Mouse (Mus musculus): ENCODE measurements around the gene Srp54c.
"Not testable (repeated sequence)": the region's sequence is repeated elsewhere in the genome, so short reads cannot be mapped to it uniquely, and the experiment has no call there.

Srp54c gene

DNA sequence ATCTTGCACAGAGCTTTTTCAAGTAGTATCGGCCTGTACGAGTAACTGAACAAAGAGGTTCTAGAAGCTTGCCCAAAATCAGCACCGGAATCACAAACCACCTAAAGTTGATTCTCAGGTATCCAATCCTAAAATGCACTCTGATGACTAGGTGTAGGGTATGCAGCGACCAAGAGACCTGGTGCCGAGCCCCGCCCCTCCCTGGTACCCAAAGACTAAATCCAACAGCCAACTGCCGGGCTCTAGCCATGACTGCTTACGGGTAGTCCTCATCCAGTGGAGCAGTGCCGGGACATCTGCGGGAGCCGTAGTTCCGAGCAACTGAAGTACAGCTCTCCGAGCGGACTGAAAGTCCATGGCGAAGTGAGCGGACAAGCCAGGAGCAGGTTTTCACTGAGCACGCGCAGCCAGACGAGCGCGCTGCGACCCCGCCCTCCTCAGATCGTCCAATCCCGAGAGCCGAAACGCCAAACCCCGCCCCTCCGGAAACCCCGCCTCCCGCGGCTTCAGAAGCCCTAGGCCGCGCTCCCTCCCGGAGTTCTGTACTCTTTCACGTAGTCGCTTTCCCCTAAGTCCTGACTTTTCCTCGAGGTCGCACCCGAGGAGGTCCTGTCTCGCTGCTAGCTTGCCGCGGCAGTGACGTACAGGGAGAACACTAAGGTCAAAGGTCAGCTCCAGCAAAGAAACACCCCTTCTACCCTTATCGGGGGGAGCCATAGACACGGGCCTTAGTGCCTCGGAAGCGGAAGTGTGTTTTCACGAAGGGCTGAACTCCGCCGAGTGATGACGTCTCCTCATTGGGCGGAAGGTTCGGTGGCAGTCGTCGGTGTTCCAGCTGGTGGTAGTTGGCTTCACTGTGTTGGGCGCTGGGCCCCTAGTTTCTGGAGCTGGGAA is at the start of gene Srp54c:
Srp54c (plus strand) TSS at position 543 of the 894 bp plus-strand sequence.
- not testable (repeated sequence) for DNase-seq (ENCODE audit: low read depth, low spot score)

DNA sequence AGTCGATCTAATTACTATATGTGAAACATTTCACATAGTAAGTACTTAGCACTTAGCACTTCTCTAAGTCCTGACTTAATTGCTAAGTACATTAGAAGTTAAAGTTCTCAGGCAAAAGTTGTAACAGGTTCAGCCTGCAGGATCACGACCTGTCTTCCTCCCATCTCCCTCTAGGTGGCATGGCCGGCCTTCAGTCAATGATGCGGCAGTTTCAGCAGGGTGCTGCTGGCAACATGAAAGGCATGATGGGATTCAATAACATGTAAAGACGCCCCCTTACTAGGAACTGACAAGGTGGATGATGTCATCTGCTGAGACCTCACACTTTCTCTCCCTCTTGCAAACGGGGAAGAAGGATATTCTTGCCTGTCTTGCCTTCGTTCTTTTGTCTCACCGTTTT is 42.3 kb upstream of the Srp54c start:
- not testable (repeated sequence) for DNase-seq (ENCODE audit: low read depth, low spot score)

DNA sequence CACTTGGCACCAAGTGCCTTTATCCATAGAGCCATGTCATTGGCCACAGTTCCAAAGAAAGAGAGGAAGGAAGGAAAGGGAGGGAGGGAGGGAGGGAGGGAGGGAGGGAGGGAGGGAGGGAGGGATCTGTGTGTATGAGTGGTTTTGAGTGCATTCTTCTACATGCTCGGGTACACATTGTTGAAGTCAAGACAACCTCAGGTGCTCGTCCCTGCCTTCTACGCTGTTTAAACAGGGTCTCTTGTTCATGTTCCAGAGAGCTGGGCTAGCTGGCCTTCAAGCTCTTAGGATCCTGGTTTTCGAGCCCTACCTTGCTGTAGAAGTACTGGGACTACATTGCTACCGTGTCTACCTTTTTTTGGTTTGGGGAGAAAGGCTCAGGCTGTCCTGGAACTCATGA is 40.8 kb upstream of the Srp54c start:
- not testable (repeated sequence) for DNase-seq (ENCODE audit: low read depth, low spot score)

DNA sequence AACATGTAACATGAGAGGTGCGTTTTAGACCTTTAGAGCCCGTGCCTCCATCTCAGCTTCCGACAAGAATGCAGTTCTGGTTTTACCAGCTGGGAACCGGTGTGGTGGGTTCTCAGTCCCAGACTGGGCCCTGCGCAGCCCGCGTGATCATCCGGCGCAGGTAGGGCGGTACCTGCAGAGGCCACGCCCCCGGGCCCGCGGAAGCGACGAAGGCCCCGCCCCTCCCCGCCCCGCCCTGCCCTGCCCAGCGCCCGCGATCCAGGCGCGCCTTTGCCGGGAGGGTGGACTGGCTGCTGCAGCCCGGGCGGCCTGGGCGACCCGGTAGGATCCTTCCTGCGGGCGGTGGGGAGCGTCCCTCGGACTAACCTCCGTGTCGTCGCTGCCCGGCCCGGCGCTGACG is 30.7 kb upstream of the Srp54c start, which contains the start of gene 1700047I17Rik2:
1700047I17Rik2 (plus strand) TSS at position 287 of the 400 bp plus-strand sequence.
- DNase-seq (ENCODE audit: low read depth, low spot score): not testable (repeated sequence)

DNA sequence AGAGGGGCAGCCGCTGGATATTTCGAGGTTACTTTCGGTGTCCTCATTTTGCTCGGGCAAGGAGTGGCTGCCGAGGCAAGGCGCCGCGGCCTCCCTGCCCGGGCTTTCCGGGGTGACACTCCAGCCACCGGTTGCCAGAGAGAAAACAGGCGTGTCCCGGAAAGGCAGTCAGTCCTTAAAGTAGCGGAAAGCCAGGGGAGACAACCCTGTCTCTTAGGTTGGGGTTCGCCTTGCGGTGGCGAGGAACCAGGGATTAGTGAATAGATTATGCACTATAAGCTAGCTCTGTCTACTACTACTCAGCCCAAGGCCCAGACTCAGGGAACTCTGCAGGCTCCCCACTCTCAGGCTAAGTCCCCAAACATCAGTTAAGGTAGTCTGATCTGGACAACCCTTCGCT is 30.2 kb upstream of the Srp54c start:
- DNase-seq (ENCODE audit: low read depth, low spot score): not testable (repeated sequence)

DNA sequence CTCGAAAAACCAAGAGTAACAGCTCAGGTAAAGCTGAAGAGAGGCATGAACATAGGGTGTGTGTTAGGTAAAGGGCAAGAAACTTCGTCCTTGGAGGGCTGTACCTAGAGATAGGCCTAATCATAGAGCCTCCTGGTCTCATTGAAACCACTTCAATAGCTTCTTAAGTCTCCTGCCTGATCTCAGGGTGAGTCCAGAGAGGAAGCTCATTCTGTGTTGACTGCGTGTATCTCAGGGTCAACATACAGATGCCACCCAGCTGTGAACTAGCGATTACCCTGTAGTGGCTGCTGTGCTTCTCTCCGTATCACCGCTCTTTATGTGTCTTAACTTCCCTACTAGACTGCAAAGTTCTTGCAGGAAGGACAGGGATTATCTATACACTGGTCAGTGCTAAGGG is 17.0 kb upstream of the Srp54c start:
- not testable (repeated sequence) for DNase-seq (ENCODE audit: low read depth, low spot score)

DNA sequence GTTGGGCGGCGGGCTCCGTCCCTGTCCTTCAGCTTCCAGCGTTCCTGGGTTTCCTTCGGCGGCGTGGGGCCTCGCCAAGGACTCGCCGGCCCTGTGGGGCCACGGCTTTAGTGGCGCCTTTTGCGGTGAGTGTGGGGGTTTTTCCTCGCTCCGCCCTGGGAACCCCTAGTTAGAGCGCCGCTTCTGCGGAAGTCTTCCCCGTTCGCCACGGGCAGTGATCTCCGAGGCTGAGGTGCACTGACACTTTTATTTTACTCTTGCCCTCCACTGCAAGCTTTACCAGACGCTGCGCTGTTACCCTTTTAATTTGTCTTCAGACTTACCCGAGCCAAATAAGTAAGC is 523 bp downstream of the Srp54c start:
- not testable (repeated sequence) for DNase-seq (ENCODE audit: low read depth, low spot score)

DNA sequence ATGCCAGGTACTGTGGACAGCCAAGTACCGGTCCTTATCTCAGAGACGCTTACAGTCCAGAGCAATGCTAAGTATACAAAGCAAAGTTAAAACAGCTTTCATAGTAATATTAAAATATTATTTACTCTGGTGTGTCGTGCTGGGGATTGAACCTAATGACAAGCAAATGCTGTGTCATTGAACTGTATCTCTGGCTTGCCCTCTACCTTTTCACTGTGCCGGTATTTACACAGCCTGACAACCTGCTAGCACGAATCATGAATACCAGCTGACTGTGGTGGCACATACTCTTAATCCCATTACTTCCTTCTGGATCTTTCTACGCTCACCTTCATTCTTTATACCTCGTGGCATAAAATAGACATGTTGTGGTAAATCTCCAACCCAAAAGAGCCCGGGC is 12.3 kb downstream of the Srp54c start:
- not testable (repeated sequence) for DNase-seq (ENCODE audit: low read depth, low spot score)

DNA sequence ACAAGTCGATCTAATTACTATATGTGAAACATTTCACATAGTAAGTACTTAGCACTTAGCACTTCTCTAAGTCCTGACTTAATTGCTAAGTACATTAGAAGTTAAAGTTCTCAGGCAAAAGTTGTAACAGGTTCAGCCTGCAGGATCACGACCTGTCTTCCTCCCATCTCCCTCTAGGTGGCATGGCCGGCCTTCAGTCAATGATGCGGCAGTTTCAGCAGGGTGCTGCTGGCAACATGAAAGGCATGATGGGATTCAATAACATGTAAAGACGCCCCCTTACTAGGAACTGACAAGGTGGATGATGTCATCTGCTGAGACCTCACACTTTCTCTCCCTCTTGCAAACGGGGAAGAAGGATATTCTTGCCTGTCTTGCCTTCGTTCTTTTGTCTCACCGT is 32.0 kb downstream of the Srp54c start:
- not testable (repeated sequence) for DNase-seq (ENCODE audit: low read depth, low spot score)

DNA sequence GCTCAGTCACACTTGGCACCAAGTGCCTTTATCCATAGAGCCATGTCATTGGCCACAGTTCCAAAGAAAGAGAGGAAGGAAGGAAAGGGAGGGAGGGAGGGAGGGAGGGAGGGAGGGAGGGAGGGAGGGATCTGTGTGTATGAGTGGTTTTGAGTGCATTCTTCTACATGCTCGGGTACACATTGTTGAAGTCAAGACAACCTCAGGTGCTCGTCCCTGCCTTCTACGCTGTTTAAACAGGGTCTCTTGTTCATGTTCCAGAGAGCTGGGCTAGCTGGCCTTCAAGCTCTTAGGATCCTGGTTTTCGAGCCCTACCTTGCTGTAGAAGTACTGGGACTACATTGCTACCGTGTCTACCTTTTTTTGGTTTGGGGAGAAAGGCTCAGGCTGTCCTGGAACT is 33.4 kb downstream of the Srp54c start:
- not testable (repeated sequence) for DNase-seq (ENCODE audit: low read depth, low spot score)

DNA sequence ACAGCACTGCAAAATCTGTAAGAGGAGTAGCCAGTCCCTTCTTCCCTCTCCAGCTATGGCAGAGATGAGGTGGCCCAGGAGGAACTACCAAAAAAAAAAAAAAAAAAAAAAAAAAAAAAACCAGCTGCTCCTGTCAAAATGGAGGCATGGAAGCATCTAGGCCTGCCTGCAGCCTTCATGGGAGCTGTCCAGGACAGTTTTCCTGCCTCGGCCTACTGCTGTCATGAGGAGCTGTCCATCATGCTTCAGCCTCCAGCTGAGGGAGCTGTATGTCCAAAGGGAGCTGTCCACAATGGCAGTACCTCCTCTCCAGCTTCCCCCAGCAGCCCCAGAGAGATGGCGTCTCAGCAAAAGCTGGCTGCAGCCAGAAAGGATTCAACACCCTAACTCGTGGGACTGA is 42.3 kb downstream of the Srp54c start:
- no peak for DNase-seq (ENCODE audit: low read depth, low spot score)

DNA sequence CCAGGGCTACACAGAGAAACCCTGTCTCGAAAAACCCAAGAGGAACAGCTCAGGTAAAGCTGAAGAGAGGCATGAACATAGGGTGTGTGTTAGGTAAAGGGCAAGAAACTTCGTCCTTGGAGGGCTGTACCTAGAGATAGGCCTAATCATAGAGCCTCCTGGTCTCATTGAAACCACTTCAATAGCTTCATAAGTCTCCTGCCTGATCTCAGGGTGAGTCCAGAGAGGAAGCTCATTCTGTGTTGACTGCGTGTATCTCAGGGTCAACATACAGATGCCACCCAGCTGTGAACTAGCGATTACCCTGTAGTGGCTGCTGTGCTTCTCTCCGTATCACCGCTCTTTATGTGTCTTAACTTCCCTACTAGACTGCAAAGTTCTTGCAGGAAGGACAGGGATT is 47.6 kb downstream of the Srp54c start:
- not testable (repeated sequence) for DNase-seq (ENCODE audit: low read depth, low spot score)

DNA sequence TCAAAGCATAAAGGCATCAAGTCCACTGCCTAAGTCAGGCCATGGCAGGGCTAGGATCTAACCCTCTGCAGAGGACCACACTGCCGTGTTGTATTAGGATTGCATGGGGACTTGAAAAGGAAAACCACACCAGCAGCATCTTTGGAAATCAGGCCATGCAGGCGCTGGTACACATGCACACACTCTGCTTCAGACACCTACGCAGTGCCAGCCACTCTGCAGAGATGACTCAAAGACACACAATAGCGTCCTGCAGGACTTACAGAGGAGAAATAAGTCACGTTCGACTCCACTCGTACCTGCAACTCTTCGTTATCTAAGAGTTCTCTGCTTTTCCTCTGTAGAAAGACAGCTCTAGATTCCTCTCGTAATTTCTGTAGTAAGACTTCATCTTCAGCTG is 68.1 kb downstream of the Srp54c start:
- no peak for DNase-seq (ENCODE audit: low read depth, low spot score)

DNA sequence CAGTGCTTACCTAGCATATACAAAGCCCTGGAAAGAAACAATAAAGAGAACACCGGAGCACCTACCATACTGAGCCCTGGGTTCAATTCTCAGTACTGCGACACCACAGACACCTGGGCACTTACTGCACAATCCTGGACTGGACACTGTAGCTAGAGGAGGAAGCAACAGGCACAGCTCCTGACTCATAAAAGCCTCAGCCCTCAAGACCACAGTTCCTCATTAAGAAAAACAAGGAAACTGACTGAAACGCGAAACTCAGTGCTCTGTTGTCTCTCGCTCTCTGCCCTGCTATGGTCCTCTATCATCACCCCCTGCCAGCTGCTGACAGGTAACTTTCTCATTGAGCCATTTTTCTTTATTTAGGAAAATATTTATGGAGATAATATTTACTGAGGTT is 69.4 kb downstream of the Srp54c start, which contains the start of gene 1110008L16Rik:
1110008L16Rik (plus strand) TSS at position 242 of the 400 bp plus-strand sequence.
- DNase-seq (ENCODE audit: low read depth, low spot score): no peak

DNA sequence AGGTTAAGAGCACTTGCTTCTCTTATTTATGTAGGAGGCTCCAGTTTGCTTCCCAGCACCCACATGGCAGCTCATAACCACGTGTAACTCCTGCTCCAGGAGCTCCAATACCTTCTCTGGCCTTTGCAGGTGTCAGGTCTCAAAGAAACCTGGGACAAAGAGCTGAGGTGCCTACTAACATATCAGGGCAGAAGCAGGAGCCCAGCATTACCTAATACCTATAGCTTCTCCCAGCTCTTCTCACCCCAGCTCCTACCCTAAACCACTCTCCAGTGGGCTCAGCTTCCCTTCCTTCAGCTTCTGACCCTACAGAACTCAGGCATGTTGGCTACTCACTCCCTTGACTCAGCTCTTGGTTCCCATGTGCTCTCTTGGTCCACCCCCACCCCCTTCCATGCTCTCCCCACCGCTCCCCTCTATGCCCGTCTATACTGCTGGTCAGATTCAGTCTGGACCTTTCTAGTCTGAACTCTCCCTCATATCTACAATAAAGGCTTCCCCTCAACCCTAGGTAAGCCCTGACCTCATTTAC is 70.9 kb downstream of the Srp54c start:
- no peak for DNase-seq (ENCODE audit: low read depth, low spot score)

DNA sequence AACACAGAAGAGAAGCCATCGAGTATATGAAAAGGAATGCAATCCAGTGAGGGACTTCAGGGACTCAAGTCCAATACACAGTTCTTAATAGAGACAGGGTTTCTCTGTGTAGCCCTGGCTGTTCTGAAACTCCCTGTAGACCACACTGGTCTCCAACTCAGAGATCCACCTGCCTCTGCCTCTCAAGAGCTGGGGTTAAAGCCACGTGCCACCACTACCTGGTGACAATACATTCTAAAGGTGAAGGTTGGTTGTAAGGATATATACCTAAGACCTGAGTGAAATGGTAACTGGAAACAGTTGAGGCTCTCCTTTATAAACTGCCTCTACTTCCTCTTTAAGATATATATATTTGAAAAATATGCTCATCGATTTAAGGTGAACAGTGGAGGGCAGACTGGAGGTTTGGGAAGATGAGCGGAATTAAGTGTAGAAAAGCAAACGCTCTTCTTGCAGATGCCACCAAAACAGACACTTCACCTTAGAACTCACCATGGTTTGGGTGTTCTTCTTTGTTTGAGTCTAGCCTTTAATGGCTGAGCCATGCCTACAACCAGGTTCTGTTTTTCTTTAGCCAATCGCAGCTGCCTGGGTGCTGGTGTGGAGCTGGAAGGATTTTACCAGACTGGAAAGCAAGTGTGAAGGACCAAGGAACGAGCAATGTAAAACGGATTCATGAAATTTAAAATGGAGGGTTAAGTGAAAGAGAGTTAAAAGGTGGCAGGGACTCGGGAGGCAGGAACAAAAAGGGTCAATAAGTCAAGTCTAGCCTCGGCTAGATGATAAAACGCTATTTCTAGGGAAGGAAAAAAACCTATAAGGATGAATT is 71.7 kb downstream of the Srp54c start:
- DNase-seq (ENCODE audit: low read depth, low spot score): peak; percentile 32

DNA sequence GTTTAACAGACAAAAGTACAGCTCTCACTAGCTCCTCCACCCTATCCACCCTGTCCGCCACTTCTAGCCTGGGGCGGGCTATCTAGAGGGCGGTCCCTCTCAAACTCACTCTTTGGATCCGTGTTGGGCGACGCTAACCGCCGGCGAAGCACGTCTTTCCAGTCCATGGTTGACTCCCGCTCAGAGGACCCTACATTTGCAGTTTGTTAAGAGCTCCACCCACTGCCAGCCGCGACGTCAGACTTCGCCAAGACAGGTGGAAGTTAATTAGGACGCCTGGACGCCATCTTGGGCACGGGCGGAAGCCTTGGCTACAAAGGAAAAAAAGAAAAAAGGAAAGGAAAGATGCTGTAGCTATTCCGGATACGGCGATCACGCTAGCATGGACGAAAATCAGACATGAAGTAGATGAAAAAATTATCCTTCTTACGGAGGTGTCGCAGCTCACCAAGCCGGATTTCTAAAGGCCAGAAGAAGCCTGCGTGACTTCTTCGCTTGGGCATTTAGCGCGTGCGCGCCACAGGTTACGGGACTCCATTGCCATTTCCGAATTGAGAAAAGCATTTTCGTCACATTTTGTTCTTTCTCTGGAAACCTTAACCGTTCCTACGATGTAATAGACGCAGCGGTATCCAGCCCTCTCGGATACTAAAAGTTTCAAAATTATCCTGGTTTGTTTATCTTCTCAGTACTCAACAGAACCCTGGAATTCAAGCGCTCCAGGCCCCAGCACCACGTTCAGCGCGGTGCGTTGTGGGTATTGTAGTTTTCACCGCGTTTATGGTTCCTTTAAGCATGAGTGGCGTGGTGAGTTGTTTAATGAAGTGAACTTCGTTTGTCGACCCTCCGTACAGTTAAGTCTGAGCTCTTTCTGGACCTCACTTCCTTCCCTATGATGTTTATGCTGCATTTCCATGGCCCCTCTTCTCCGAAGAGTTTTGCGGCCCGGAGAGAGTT is 72.8 kb downstream of the Srp54c start, which contains the start of gene Ppp2r3c:
Ppp2r3c (minus strand) TSS at position 514 of the 957 bp plus-strand sequence.
- DNase-seq (ENCODE audit: low read depth, low spot score): peak; percentile 88

DNA sequence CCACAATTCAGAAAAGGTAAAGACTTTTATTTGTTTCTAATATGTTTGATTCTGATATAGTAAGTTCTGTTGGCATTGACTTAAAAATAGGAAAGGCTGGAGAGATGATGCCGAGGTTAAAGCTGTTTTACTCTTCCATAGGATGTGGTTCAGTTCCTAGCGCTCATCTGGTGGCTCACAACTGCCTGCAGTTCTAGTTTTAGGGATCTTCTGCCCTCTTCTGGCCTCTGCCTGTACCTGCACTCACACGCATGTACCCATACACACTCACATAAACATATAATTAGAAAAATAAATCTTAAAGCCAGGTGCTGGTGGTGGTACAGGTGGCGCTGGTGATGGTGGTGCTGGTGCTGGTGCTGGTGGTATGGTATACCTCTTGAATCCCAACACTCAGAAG is 76.4 kb downstream of the Srp54c start:
- DNase-seq (ENCODE audit: low read depth, low spot score): no peak

DNA sequence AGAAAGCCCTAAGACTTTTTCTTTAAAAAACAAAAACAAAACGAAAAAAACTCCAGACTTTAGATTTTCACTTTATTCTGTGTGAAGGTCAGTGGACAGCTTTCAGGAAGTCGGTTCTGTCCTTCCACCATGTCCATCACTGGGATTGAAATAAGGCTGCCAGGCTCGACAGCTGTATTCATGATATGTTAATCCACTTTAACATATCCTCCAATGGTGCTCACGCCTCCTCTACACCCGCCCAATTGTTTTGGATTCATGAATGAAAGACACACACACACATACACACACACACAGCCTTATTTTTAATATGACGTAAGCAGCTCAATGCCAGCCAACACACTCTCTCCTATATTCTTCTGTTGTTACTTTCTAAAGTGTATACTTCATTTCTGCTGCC is 77.6 kb downstream of the Srp54c start:
- DNase-seq (ENCODE audit: low read depth, low spot score): no peak

DNA sequence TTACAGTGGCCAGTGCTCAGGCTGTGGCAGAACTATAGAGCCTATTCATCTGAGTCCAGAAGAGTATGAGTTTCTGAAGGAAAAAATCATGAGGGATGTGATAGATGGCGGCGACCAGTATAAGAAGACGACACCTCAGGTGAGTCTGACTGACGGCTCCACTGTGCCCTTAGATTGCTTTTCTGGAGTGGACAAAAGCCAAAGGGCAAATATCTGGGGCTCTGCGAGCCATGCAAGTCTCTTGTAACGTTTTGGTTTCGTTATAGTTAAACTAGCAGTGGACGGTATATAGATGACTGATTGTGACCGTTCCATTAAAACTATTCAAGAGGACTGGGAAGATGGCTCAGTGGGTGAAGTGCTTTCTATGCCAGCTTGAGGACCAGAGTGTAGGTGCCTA is 78.8 kb downstream of the Srp54c start:
- no peak for DNase-seq (ENCODE audit: low read depth, low spot score)

DNA sequence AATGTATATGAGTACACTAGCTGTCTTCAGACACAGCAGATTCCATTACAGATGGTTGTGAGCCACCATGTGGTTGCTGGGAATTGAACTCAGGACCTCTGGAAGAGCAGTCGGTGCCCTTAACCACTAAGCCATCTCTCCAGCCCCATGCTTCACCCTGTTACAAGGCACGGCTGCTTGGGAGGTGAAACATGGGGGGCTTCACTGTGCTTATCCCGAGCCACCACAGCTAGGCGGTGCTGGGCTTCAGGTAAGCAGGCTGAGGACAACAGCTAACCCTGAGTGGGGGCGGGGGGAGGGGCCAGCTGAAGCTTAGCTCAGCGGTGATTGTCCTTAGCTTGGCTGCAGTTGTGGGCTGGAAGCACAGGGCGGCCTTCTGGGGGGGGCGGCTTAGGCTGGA is 79.5 kb downstream of the Srp54c start:
- no peak for DNase-seq (ENCODE audit: low read depth, low spot score)
